Mouse (Mus musculus): Measurements from ENCODE around the gene Vamp8.

DNA sequence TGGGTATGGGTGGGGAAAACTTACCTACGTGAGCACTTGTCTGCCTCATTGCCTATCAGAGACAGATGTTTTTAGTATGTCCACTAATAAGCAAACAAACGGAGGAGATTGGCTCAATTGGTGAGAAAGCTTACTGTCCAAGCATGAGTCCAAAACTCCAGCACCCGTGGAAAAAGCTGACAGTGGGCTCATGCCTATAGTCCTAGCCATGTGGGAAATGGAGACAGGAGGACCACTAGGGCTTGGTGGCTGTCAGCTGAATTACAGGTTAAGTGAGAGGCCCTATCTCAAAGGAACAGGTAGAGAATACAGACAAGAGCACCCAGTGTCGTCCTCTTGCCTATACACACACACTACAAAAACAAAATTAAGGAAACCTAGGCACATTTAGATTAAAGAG lies 44.2 kb downstream of the Vamp8 start:
- TF ChIP-seq CTCF (IDR thresholded peaks at IDR 0.05; ENCODE audit: borderline replicate concordance, insufficient read depth, low read length), result no peak
- TF ChIP-seq POLR2A (IDR thresholded peaks at IDR 0.05; ENCODE audit: low read depth, low read length), result no peak
